ENCODE assay signal across 8 mouse cellular contexts in the genomic region with DNA sequence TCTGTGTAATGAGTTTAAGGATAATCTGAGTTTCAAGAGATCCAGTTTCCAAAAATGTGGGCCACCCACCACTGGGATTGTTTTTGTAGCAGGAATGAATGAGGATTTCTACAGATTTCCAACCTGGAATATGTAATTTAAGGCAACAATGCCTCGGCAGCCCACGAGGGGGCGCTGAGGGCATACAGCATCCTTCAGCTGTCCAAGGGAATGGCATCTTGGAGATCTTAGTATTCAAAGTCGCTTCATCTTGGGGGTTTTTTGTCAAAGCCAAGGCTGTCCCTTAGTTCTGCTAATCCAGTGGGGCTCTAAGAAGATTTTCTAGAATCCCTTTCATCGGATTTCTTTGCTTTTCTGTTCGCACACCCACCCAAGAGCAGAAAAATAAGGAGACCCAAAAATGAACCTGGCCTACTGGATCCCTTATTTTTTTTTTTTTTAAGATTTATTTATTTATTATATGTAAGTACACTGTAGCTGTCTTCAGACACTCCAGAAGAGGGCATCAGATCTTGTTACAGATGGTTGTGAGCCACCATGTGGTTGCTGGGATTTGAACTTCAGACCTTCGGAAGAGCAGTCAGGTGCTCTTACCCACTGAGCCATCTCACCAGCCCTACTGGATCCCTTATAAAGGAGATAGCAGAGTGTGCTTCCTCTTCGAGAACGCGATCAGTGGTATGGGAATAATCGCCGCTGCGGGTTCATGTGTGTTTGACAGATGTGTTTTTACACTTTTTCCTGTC. TPM values are rescaled to one million over a fixed set of nuclear protein-coding genes. Genes with fewer than 3 reads are reported as not detected.
A peak's percentile ranks its signal among the peaks of the same experiment; 100 is the strongest.
DNase-seq lines count a peak whose midpoint lies in the region; ATAC-seq and TF ChIP-seq lines count a peak whose summit lies in the region.
"Had no signal": no experiment of that assay in that cellular context is flagged by ENCODE, and none has a peak within 500 bp of the region (broad histone marks: within the 10 kb centered on the region; RNA-seq: fewer than 3 reads in every experiment).

No protein-coding gene starts in this region.

- no peak for TF ChIP-seq POLR2A in brain, embryonic 14.5 days (IDR thresholded peaks at IDR 0.05; ENCODE audit: borderline replicate concordance, extremely low read depth, insufficient read depth, insufficient read length, poor library complexity, severe bottlenecking)

- peak; percentile 96 for TF ChIP-seq CTCF in brain, embryonic 14.5 days (IDR thresholded peaks at IDR 0.05; ENCODE audit: borderline replicate concordance, extremely low read depth, insufficient read depth, insufficient read length)
- peak; percentile 98 for TF ChIP-seq CTCF in liver, postnatal 0 days (IDR thresholded peaks at IDR 0.05; ENCODE audit: low read depth)

- no peaks in the 10 kb centered on the region for H3K27me3 ChIP-seq in liver, postnatal 0 days (ENCODE audit: insufficient read depth, low read length)
- H3K27me3 ChIP-seq: limb, embryonic 12.5 days had no signal

- peaks cover 6% of the 10 kb centered on the region; the same call in 1 of the 2 replicates for H3K4me1 ChIP-seq in liver, postnatal 0 days (ENCODE audit: insufficient read depth)
- H3K4me1 ChIP-seq: limb, embryonic 12.5 days had no signal

- DNase-seq in 416B (ENCODE audit: low read depth) = peak; percentile 82
- DNase-seq in CD4-positive, CD25-positive, alpha-beta regulatory T cell, adult 2 months (ENCODE audit: low read depth, low spot score) = peak; percentile 81
- DNase-seq in brain, embryonic 14.5 days (ENCODE audit: low read depth) = peak; percentile 86
- peak; percentile 31 for DNase-seq in fibroblast of lung, adult 2 months (ENCODE audit: low read depth)
- DNase-seq in kidney, postnatal 36 days = peak; percentile 70 to 87
- DNase-seq in liver, postnatal 0 days = peak; percentile 82
- DNase-seq in right cerebral cortex, adult 2 months (ENCODE audit: low spot score in 2 of 2) = peak; percentile 81 to 88

- no peak overlapping the region for H3K9ac ChIP-seq in liver, postnatal 0 days (replicated peaks)
- H3K9ac ChIP-seq: limb, embryonic 12.5 days had no signal

- H3K4me3 ChIP-seq in liver, postnatal 0 days (ENCODE audit: low read depth, low read length) = no peak overlapping the region
- H3K4me3 ChIP-seq: limb, embryonic 12.5 days had no signal

- peak overlapping the region; percentile 94 for H3K27ac ChIP-seq in liver, postnatal 0 days (ENCODE audit: low read depth)
- H3K27ac ChIP-seq: limb, embryonic 12.5 days had no signal

- H3K36me3 ChIP-seq in liver, postnatal 0 days (replicated peaks; ENCODE audit: insufficient read depth, low read length) = peaks cover 19% of the 10 kb centered on the region

- ATAC-seq in liver, postnatal 0 days = peak; percentile 74

- no peak overlapping the region for H3K4me2 ChIP-seq in liver, postnatal 0 days (ENCODE audit: low read depth, low read length)
- H3K4me2 ChIP-seq: limb, embryonic 12.5 days had no signal

- no peaks in the 10 kb centered on the region for H3K9me3 ChIP-seq in liver, postnatal 0 days (ENCODE audit: low read length)
- H3K9me3 ChIP-seq: limb, embryonic 12.5 days had no signal

- no peak for TF ChIP-seq EP300 in liver, postnatal 0 days (IDR thresholded peaks at IDR 0.05; ENCODE audit: low read depth)

- WGBS in liver, postnatal 0 days (ENCODE audit: insufficient replicate concordance) = 32% methylated on average over 13 of the region's 13 CpGs

RNA-seq across cellular contexts. Expression of a gene that starts 4.5 kb away (rescaled TPM):
- 60.2 and 75.7 TPM in 2 replicates for polyA plus RNA-seq in brain, embryonic 14.5 days (2012; rRNA removed)
- 3.3 and 3.6 TPM in 2 replicates for polyA plus RNA-seq in liver, postnatal 0 days (2015; fragmentation: Nextera tagmentation; extraction: Ambion mirVana)

RNA-seq across cellular contexts. Expression of a gene that starts 11.3 kb away (rescaled TPM):
- polyA plus RNA-seq in brain, embryonic 14.5 days (2012; rRNA removed) = 622 and 680 TPM in 2 replicates
- polyA plus RNA-seq in liver, postnatal 0 days (2015; fragmentation: Nextera tagmentation; extraction: Ambion mirVana) = 315 and 325 TPM in 2 replicates

RNA-seq across cellular contexts. Expression of a gene that starts 24.4 kb away (rescaled TPM):
- polyA plus RNA-seq in brain, embryonic 14.5 days (2012; rRNA removed) = 41.6 and 58.5 TPM in 2 replicates
- polyA plus RNA-seq in liver, postnatal 0 days (2015; fragmentation: Nextera tagmentation; extraction: Ambion mirVana) = 9.6 and 10.6 TPM in 2 replicates

Comparison
In these comparisons a context has a peak if more than half of its experiments do, and no peak if none do; other contexts are left out.
1. DNase-seq: peak in every context shown above with its lines; median percentile 86 in brain, embryonic 14.5 days; 84 in right cerebral cortex, adult 2 months; 82 in 416B; 82 in liver, postnatal 0 days; 81 in CD4-positive, CD25-positive, alpha-beta regulatory T cell, adult 2 months; 78 in kidney, postnatal 36 days; 31 in fibroblast of lung, adult 2 months.
2. RNA of a gene that starts 4.5 kb away (polyA plus RNA-seq): 60.2 to 75.7 TPM in brain, embryonic 14.5 days; 3.3 to 3.6 TPM in liver, postnatal 0 days; every median in the first group is over 10 times any median in the second.